Mouse (Mus musculus) CH12.LX (cell line): ENCODE data around the gene 2810459M11Rik.

Experiments
- CTCF ChIP-seq, 2 experiments: IDR thresholded peaks in 1 of 2; conservative IDR thresholded peaks in 1 of 2; 2 replicates each; pipeline ENCODE4 v1.5.1; 2011 to 2012; ENCODE audit warnings: low read depth in 2 of 2, low read length in 2 of 2, improper control_type of control experiment in 1 of 2, inconsistent platforms in 1 of 2, mild to moderate bottlenecking in 1 of 2, moderate library complexity in 1 of 2
- E2F4 ChIP-seq: IDR thresholded peaks from 2 replicates; pipeline ENCODE4 v1.6.1; 2011; ENCODE audit warnings: low read depth, low read length, improper control_type of control experiment; ENCODE audit not compliant: insufficient replicate concordance
- EP300 ChIP-seq: IDR thresholded peaks from 2 replicates; pipeline ENCODE4 v1.6.1; 2011; ENCODE audit warnings: low read length, improper control_type of control experiment
- HCFC1 ChIP-seq: IDR thresholded peaks from 2 replicates; pipeline ENCODE4 v1.6.1; 2012; ENCODE audit warnings: low read depth, mild to moderate bottlenecking, inconsistent platforms, low read length, improper control_type of control experiment
- IRF4 ChIP-seq: IDR thresholded peaks from 2 replicates; pipeline ENCODE4 v1.6.1; 2014; ENCODE audit warnings: low read depth, mild to moderate bottlenecking, inconsistent platforms, low read length, improper control_type of control experiment
- JUND ChIP-seq: conservative IDR thresholded peaks from 2 replicates; pipeline ENCODE4 v1.6.1; 2011; ENCODE audit warnings: low read depth, low read length, improper control_type of control experiment
- POLR2A ChIP-seq: IDR thresholded peaks from 2 replicates; pipeline ENCODE4 v1.6.1; 2011; ENCODE audit warnings: low read depth, mild to moderate bottlenecking, improper control_type of control experiment, low read length
- POLR2AphosphoS2 ChIP-seq: IDR thresholded peaks from 2 replicates; pipeline ENCODE4 v1.6.1; 2011; ENCODE audit warnings: low read depth, low read length, improper control_type of control experiment
- RAD21 ChIP-seq: IDR thresholded peaks from 2 replicates; pipeline ENCODE4 v1.6.1; 2011; ENCODE audit warnings: low read depth, mild to moderate bottlenecking, low read length, improper control_type of control experiment, moderate library complexity
- SMC3 ChIP-seq: IDR thresholded peaks from 2 replicates; pipeline ENCODE4 v1.6.1; 2011; ENCODE audit warnings: low read depth, low read length, improper control_type of control experiment
- TBP ChIP-seq: conservative IDR thresholded peaks from 2 replicates; pipeline ENCODE4 v1.6.1; 2011; ENCODE audit warnings: low read depth, low read length, improper control_type of control experiment

DNA sequence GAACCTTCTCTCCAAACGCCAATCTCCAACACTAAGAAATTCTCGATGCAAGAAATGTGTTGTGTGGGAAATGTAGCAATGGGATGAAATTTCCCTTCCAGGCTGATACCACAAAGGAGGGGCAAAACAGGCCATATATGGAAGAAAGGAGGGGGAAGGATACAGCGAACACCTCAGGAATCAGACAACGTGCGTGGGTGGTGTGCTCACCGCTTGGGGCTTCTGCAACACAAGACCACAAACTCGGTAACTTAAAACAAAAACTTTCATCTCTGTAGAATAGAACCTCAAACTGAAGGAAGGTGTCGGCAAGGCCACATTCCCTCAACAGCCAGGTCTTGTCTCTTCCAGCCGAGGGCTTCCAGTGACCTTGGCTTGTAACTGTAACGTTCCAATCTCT lies 40.1 kb upstream of the 2810459M11Rik start:
- TF ChIP-seq POLR2AphosphoS2, result no peak
- no peak for TF ChIP-seq E2F4
- no peak for TF ChIP-seq CTCF (conservative IDR thresholded peaks at IDR 0.05 in 1 of 2, IDR thresholded peaks at IDR 0.05 in 1 of 2; ENCODE audit: low read depth in 2 of 2, low read length in 2 of 2)
- no peak for TF ChIP-seq TBP
- no peak for TF ChIP-seq SMC3
- no peak for TF ChIP-seq RAD21
- TF ChIP-seq POLR2A, result no peak
- TF ChIP-seq JUND, result no peak
- no peak for TF ChIP-seq EP300
- TF ChIP-seq IRF4, result no peak
- TF ChIP-seq HCFC1, result no peak
